Mouse (Mus musculus) kidney, embryonic 16.5 days (tissue): Measurements from ENCODE around the gene Krt13. TPM values are rescaled to one million over a fixed set of nuclear protein-coding genes. Genes with fewer than 3 reads are reported as not detected.
A peak's percentile ranks its signal among the peaks of the same experiment; 100 is the strongest.

Experiments used
- ATAC-seq: fragments of 200-750 bp; cut with Nextera tagmentation; 2 replicates; pipeline ENCODE4 v1.8.0; 2017; ENCODE audit warnings: moderate TSS enrichment; ENCODE audit not compliant: low FRiP score, low TSS enrichment
- H3K27ac ChIP-seq: fragments of 300-500 bp; sonication (generic); 2 replicates; pipeline ENCODE4 v1.5.1; 2014; ENCODE audit warnings: low read length
- H3K27me3 ChIP-seq: fragments of 300-500 bp; sonication (generic); 2 replicates; pipeline ENCODE4 v1.6.1; 2014; ENCODE audit warnings: low read length, control low read depth, mixed read lengths; ENCODE audit not compliant: insufficient read depth
- H3K36me3 ChIP-seq: fragments of 300-500 bp; sonication (generic); 2 replicates; pipeline ENCODE4 v1.6.1; 2014; ENCODE audit warnings: low read length, control low read depth, mixed read lengths; ENCODE audit not compliant: insufficient read depth
- H3K4me1 ChIP-seq: fragments of 300-500 bp; sonication (generic); 2 replicates; pipeline ENCODE4 v1.6.1; 2014; ENCODE audit warnings: low read length, control low read depth, mixed read lengths; ENCODE audit not compliant: insufficient read depth
- H3K4me2 ChIP-seq: fragments of 300-500 bp; sonication (generic); replicated peaks from 2 replicates; pipeline ENCODE4 v1.6.1; 2014; ENCODE audit warnings: low read depth, low read length
- H3K4me3 ChIP-seq: fragments of 300-500 bp; sonication (generic); 2 replicates; pipeline ENCODE4 v1.5.1; 2014; ENCODE audit warnings: mild to moderate bottlenecking, low read length
- H3K9ac ChIP-seq: fragments of 300-500 bp; sonication (generic); replicated peaks from 2 replicates; pipeline ENCODE4 v1.6.1; 2014; ENCODE audit warnings: low read length
- H3K9me3 ChIP-seq: fragments of 300-500 bp; sonication (generic); 2 replicates; pipeline ENCODE4 v1.6.1; 2016; ENCODE audit warnings: low read length, control low read depth
- WGBS: fragments of 180-500 bp; shearing (Covaris S2); extraction: QIAGEN DNeasy Blood & Tissue Kit; methylation state at CpG from one replicate; pipeline ENCODE4 v1.1.7; 2014; 5-methylcytosine and 5-hydroxymethylcytosine counted together
- polyA plus RNA-seq: library from polyadenylated mRNA; unstranded; fragments of >200 nt; fragmentation: Nextera tagmentation; extraction: Ambion mirVana; gene quantifications from 2 replicates; pipeline ENCODE4 v1.2.1, GENCODE M21; 2015

The Krt13 gene
- polyA plus RNA-seq, 1 experiment from 2014 or later: 0.37 TPM

DNA sequence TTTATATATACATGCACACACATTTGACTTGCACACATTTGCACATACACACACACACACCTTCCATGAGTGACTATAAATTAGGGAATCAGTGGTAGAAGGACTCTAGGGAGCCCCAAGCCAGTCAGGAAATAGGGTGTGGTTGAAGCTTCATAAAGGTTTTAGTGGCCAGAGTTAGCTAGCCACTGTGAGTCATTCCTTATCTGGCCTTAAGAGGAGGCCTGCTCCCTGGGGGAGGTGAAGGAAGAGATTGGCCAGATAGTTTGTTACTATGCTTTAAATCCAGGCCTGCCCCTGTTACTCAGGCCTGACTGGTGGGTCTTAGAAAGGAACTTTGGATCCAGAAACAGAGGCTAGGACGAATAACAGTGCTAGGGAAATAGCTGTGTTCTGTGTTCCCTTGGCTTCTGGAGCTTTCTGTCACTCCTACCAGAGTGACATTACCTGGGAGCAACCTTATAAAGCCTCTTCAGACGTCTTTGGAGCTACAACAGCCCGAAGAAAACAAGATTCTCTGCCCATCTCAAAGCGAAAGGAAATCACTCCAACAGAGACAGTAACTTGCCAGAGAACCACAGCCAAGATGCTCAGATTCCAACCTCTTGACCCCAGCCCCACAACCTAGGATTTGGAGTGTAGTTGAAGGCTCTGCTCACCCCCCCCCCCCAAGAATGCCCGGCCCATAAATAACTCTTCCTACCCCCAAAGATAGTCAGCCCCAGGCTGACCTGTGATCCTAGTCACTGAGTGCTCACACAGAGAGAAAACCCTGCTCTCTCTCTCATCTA, 26.4 kb upstream of the Krt13 start:
- Histone ChIP-seq H3K27me3 (peaks cover 14% of the 10 kb centered on the region), H3K4me2 (no peak overlapping the region), H3K9me3 (no peaks in the 10 kb centered on the region), H3K36me3 (no peaks in the 10 kb centered on the region), H3K4me3 (no peak overlapping the region), H3K27ac (no peak overlapping the region), H3K4me1 (peaks cover 14% of the 10 kb centered on the region; the same call in 1 of the 2 replicates), H3K9ac (no peak overlapping the region)
- no peak for ATAC-seq
- WGBS: 39% methylated on average over 5 of the region's 5 CpGs

DNA sequence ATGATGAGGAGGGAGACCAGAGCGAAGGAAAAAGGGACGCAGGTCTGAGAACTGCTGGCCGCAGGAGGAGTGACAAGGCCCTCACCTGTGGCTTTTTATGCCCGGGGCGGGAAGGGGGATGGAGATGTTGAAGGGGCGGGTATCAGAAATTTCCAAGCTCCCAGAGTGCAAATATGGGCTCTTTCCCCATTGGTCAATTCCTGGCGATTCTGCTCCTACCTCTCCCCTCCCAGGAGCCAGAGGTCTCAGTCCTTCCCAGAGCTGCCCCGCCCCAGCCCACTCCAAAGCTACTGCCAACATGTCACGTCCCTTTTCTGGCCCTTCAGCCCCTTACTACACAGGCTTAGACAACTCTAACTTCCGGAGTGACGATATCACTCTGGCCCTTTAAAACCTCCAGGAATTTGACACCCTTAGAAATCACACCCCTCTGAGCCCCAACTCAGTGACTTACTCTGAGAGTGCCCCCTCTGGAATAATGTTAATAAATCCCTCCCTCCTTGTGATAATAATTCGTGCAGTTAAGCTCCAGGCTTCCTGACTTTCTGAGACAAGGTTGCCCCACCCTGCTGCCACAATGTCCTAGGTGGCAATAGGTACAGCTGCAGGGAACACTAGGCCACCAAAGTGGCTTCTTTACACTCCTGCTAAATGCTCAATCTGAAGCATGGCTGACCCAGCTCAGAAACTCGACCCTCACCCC, 24.6 kb upstream of the Krt13 start:
- peak overlapping the region; percentile 53; the same call in 1 of the 2 replicates for H3K9ac ChIP-seq
- 2% methylated on average over 13 of the region's 13 CpGs for WGBS

DNA sequence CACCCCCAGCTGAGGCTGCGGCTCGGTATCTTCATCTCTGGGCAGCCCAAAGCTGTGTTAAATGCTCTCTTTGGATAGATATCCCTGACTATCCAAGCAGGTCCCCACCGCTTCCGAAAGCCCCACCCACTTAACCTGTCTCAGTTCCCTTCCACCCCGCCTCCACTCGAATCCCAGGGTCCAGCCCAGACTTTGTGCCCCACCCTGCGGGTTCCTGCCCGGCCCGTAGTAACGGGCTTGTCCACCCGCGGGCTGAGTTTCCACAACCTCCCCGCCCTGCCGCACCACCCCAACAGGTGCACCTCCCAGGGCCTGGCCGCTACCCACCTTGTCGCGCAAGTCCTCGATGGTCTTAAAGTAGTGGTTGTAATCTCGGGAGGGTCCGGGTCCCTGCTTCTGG, 23.7 kb upstream of the Krt13 start:
- ATAC-seq: peak; percentile 46
- Histone ChIP-seq H3K27ac (no peak overlapping the region), H3K4me2 (peak overlapping the region; percentile 53), H3K4me3 (peak overlapping the region; percentile 45), H3K27me3 (peaks cover 14% of the 10 kb centered on the region), H3K9me3 (no peaks in the 10 kb centered on the region), H3K4me1 (peaks cover 21% of the 10 kb centered on the region), H3K36me3 (no peaks in the 10 kb centered on the region), H3K9ac (peak overlapping the region; percentile 53)
- 1% methylated on average over 20 of the region's 20 CpGs for WGBS

More for the DNA sequence above, 24.6 kb upstream of the Krt13 start:
- Histone ChIP-seq H3K27me3 (peaks cover 14% of the 10 kb centered on the region), H3K4me1 (peaks cover 16% of the 10 kb centered on the region; the same call in 1 of the 2 replicates), H3K27ac (peak overlapping the region; percentile 25; the same call in 1 of the 2 replicates), H3K36me3 (no peaks in the 10 kb centered on the region), H3K4me2 (peak overlapping the region; percentile 53), H3K4me3 (peak overlapping the region; percentile 45), H3K9me3 (no peaks in the 10 kb centered on the region)
- ATAC-seq: peak; percentile 53

DNA sequence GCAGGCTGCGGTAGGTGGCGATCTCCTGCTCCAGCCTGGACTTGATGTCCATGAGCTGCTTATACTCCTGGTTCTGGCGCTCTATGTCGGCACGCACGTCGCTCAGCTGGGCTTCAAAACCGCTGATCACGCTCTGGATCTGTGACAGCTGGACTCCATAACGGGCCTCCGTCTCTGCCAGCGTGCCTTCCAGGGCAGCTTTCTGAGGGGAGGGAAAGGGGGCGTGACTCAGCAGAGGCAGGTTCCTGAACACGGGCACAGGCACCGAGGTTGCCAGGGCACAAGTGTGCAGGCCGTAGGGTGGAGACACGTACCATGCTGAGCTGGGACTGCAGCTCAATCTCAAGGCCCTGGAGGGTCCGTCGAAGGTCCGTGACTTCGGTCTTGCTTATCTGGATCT, 19.6 kb upstream of the Krt13 start:
- peaks cover 11% of the 10 kb centered on the region for H3K27me3 ChIP-seq
- no peaks in the 10 kb centered on the region for H3K9me3 ChIP-seq
- H3K4me1 ChIP-seq: peaks cover 42% of the 10 kb centered on the region
- H3K4me3 ChIP-seq: no peak overlapping the region
- H3K4me2 ChIP-seq: no peak overlapping the region
- WGBS: 60% methylated on average over 21 of the region's 21 CpGs
- H3K27ac ChIP-seq: no peak overlapping the region
- no peaks in the 10 kb centered on the region for H3K36me3 ChIP-seq
- ATAC-seq: no peak
- no peak overlapping the region for H3K9ac ChIP-seq

DNA sequence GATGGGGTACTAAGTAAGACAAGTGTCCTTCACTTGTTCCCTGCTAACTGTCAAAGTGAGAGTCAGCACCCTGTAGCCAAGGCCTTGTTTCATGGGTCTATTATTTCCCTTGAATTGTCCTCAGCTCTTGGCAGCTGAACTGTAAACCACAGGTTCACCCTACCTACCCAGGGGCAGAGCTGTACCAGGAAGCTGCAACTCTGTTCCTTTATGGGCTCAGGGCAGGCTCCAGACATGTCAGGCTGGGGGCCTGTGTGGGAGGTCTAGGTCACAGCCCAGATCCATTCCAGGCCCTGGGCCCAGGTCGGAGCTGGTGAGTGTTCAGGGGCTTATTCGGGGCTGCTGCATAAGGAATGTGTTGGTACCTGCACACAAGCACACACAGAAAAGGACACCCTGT, 18.0 kb upstream of the Krt13 start:
- 33% methylated on average over 2 of the region's 2 CpGs for WGBS
- no peaks in the 10 kb centered on the region for H3K9me3 ChIP-seq
- no peak overlapping the region for H3K4me3 ChIP-seq
- no peak overlapping the region for H3K9ac ChIP-seq
- no peaks in the 10 kb centered on the region for H3K36me3 ChIP-seq
- no peak for ATAC-seq
- peaks cover 37% of the 10 kb centered on the region for H3K4me1 ChIP-seq
- H3K27ac ChIP-seq: no peak overlapping the region
- H3K27me3 ChIP-seq: peaks cover 3% of the 10 kb centered on the region; the same call in 1 of the 2 replicates
- H3K4me2 ChIP-seq: no peak overlapping the region

DNA sequence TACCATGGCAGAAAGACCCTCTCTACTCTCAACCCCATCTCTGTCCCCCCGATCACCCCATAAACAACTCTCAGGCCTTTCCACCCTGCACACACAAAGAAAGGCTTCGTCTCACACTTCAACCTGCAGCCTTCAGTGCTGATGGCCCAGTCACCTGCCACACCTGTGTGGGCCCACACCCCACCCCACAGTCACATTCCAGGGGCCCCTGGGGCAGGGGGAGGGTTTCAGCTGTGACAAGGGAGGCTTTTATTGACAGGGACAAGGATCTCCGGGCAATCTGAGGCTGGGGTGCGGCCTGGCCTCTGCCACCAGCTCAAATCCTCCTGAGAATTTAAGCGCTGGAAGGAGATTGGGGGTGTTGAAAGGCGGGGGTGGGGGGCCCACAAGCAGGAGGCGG, 17.4 kb upstream of the Krt13 start:
- no peaks in the 10 kb centered on the region for H3K36me3 ChIP-seq
- no peaks in the 10 kb centered on the region for H3K9me3 ChIP-seq
- WGBS: 59% methylated on average over 7 of the region's 7 CpGs
- H3K27ac ChIP-seq: no peak overlapping the region
- peaks cover 37% of the 10 kb centered on the region for H3K4me1 ChIP-seq
- no peak for ATAC-seq
- no peak overlapping the region for H3K4me3 ChIP-seq
- H3K27me3 ChIP-seq: no peaks in the 10 kb centered on the region; the same call in 1 of the 2 replicates
- H3K4me2 ChIP-seq: no peak overlapping the region
- H3K9ac ChIP-seq: no peak overlapping the region

DNA sequence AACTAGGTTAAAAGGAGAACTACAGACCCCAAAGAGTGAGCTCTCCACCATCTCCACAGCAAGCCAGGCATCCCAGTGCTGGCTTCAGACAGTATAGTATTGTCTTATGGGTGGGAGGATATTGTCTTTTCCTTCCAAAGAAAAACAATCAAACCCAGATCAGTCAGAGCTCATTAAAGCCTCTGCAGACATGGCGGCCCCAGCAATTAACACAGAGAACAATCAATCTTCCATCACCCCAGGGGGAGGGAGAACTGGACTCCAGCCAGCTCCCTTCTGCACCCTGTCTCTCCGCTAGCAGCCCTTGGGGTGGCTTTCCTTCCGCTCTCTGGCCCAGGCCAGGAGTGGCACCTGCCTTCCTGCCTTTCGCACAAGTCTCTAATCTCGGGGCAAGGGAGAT, 16.3 kb upstream of the Krt13 start:
- Histone ChIP-seq H3K9me3 (no peaks in the 10 kb centered on the region), H3K27me3 (no peaks in the 10 kb centered on the region; the same call in 1 of the 2 replicates), H3K4me3 (no peak overlapping the region), H3K4me2 (no peak overlapping the region), H3K4me1 (peaks cover 37% of the 10 kb centered on the region), H3K36me3 (no peaks in the 10 kb centered on the region), H3K9ac (no peak overlapping the region), H3K27ac (no peak overlapping the region; the same call in 1 of the 2 replicates)
- peak; percentile 58 for ATAC-seq
- 11% methylated on average over 5 of the region's 5 CpGs for WGBS

DNA sequence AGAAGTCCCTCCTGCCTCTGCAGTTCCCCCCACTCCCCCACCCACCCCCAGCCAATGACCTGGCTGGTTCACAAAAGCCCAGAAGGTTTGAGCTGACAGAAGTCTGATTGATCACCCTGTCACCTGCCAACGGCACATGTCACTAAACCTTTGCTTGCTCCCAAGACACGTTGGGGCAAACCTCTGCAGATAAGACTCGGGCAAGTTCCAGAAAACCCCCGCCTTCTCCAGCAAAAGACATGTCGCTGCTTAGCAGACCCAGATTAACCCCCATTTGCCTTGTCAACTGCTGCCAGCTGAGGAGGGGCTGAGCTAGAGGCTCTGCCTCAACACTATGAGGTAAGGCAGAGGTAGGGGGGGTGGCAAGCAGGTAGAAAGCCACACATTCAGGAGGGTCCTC, 15.2 kb upstream of the Krt13 start:
- Histone ChIP-seq H3K27ac (0 out of 2 replicates have a peak overlapping the region, but pooled peaks have one; percentile 8), H3K4me2 (no peak overlapping the region), H3K9ac (no peak overlapping the region), H3K9me3 (no peaks in the 10 kb centered on the region), H3K27me3 (no peaks in the 10 kb centered on the region; the same call in 1 of the 2 replicates), H3K4me3 (no peak overlapping the region), H3K4me1 (peaks cover 37% of the 10 kb centered on the region), H3K36me3 (no peaks in the 10 kb centered on the region)
- ATAC-seq: peak; percentile 14; the same call in 1 of the 2 replicates
- WGBS: 20% methylated on average over 5 of the region's 5 CpGs

DNA sequence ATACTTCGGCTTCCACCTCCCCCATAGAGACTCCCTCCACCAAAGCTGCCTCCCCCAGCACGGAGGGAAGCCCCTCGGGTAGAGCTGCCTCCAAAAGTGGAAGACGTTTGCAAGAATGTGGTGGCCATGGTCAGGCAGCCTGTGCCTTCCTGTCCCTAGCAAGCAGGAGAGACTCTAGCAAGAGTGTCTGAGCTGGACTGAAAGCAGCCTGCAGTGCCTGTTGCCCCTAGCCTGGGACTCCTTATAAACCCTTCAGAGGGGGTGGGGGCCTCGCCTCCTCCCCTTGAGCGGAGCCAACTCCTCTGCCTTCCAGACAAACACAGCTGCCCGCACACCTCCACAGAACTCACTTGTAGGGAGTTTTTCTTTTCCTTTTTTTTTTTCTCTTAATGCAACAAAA, 14.4 kb upstream of the Krt13 start, which contains the start of gene Krt15:
Krt15 (minus strand) TSS at position 198 of the 400 bp plus-strand sequence.
- H3K27ac ChIP-seq: 0 out of 2 replicates have a peak within 1 kb of the TSS, but pooled peaks have one; percentile 8
- ATAC-seq: no peak
- H3K4me3 ChIP-seq: no peak within 1 kb of the TSS
- H3K4me1 ChIP-seq: peaks cover 33% of the 10 kb centered on the region
- H3K9me3 ChIP-seq: no peaks in the 10 kb centered on the region
- no peaks in the 10 kb centered on the region for H3K36me3 ChIP-seq
- H3K4me2 ChIP-seq: no peak within 1 kb of the TSS
- WGBS: 39% methylated on average over 7 of the region's 7 CpGs
- H3K9ac ChIP-seq: no peak within 1 kb of the TSS
- no peaks in the 10 kb centered on the region for H3K27me3 ChIP-seq
